Mouse (Mus musculus) lung, postnatal 0 days (tissue): Measurements from ENCODE around the gene Adra1d. TPM values are rescaled to one million over a fixed set of nuclear protein-coding genes. Genes with fewer than 3 reads are reported as not detected.

Source experiments
- ATAC-seq: fragments of 200-750 bp; cut with Nextera tagmentation; 2 replicates; pipeline ENCODE4 v1.8.0; 2017; ENCODE audit warnings: moderate library complexity
- DNase-seq: peaks from one replicate; pipeline ENCODE4 v3.0.0-alpha.2; 2016; ENCODE audit warnings: low spot score
- H3K27ac ChIP-seq: fragments of 300-500 bp; sonication (generic); 2 replicates; pipeline ENCODE4 v1.5.1; 2014; ENCODE audit warnings: antibody characterized with exemption, mild to moderate bottlenecking, low read length, mixed read lengths
- H3K27me3 ChIP-seq: fragments of 300-500 bp; sonication (generic); replicated peaks from 2 replicates; pipeline ENCODE4 v1.6.1; 2014; ENCODE audit warnings: low read length, mixed read lengths; ENCODE audit not compliant: insufficient read depth
- H3K36me3 ChIP-seq: fragments of 300-500 bp; sonication (generic); 2 replicates; pipeline ENCODE4 v1.6.1; 2014; ENCODE audit warnings: low read length, mixed read lengths; ENCODE audit not compliant: insufficient read depth
- H3K4me1 ChIP-seq: fragments of 300-500 bp; sonication (generic); 2 replicates; pipeline ENCODE4 v1.6.1; 2014; ENCODE audit warnings: antibody characterized with exemption, low read depth, low read length, mixed read lengths; ENCODE audit not compliant: insufficient read depth
- H3K4me2 ChIP-seq: fragments of 300-500 bp; sonication (generic); replicated peaks from 2 replicates; pipeline ENCODE4 v1.6.1; 2014; ENCODE audit warnings: low read depth, mild to moderate bottlenecking, low read length, moderate library complexity, mixed read lengths
- H3K4me3 ChIP-seq: fragments of 300-500 bp; sonication (generic); 2 replicates; pipeline ENCODE4 v1.5.1; 2014; ENCODE audit warnings: low read depth, low read length
- H3K9ac ChIP-seq: fragments of 300-500 bp; sonication (generic); replicated peaks from 2 replicates; pipeline ENCODE4 v1.6.1; 2014; ENCODE audit warnings: low read depth, mild to moderate bottlenecking
- H3K9me3 ChIP-seq: fragments of 300-500 bp; sonication (generic); 2 replicates; pipeline ENCODE4 v1.6.1; 2016; ENCODE audit warnings: low read length, mixed read lengths
- CTCF ChIP-seq: IDR thresholded peaks from 2 replicates; pipeline ENCODE4 v1.5.1; 2016; ENCODE audit warnings: antibody characterized with exemption, mild to moderate bottlenecking
- EP300 ChIP-seq: IDR thresholded peaks from 2 replicates; pipeline ENCODE4 v1.6.1; 2016; ENCODE audit warnings: antibody characterized with exemption, mild to moderate bottlenecking, control low read depth
- WGBS: fragments of 180-500 bp; shearing (Covaris S2); extraction: QIAGEN DNeasy Blood & Tissue Kit; methylation state at CpG from one replicate; pipeline ENCODE4 v1.1.7; 2014; 5-methylcytosine and 5-hydroxymethylcytosine counted together
- polyA plus RNA-seq: library from polyadenylated mRNA; unstranded; fragments of >200 nt; fragmentation: Nextera tagmentation; extraction: Ambion mirVana; gene quantifications from 2 replicates; pipeline ENCODE4 v1.2.1, GENCODE M21; 2015

Adra1d gene
- polyA plus RNA-seq, 1 experiment from 2014 or later = 2.4 TPM

DNA sequence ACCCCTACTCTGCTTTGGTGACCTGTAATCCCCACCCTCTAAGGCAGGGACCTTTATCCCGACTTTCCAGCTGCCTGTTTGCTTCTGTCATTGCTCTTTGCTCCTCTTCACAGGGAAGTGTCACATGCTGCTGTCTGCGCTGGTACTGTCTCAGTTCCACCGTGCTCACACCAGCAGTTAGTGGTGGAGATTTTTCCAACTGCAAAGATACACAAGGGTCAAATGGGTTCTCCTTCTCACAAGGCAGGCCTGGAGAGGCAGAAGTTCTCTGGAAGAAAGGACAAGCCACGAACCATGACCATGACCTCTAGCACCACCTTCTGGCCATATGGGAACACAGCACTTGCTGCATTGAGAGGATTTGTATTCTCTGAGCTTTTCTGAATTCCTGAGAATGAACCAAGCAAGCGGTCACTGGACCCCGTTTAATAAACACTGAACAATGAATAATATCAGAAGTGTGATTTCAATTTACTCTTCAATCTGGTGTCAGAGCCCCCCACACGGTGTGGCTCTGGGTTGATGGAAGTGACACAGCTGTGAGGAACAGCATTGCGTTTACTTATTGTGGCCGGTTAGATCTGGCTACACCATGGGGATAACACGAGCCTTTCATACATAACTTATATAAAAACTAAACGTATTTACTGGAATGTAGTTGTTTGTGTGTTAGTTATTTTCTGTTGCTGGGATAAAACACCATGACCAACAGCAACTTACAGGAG, 32.0 kb downstream of the Adra1d start:
- WGBS = 29% methylated on average over 11 of the region's 11 CpGs
- peak; percentile 76 for DNase-seq
- H3K4me3 ChIP-seq = no peak overlapping the region
- H3K4me2 ChIP-seq = no peak overlapping the region
- TF ChIP-seq CTCF (peak; percentile 90), EP300 (no peak)
- H3K4me1 ChIP-seq = no peaks in the 10 kb centered on the region
- ATAC-seq = peak; percentile 38; the same call in 1 of the 2 replicates
- no peaks in the 10 kb centered on the region for H3K9me3 ChIP-seq
- H3K27me3 ChIP-seq = no peaks in the 10 kb centered on the region
- H3K36me3 ChIP-seq = no peaks in the 10 kb centered on the region
- H3K27ac ChIP-seq = no peak overlapping the region
- no peak overlapping the region for H3K9ac ChIP-seq

- H3K36me3 ChIP-seq = no peaks in the 10 kb centered on the region
- ATAC-seq (no peak; the same call in 1 of the 2 replicates), DNase-seq (peak; percentile 37)
- 45% methylated on average over 3 of the region's 3 CpGs for WGBS
- no peak overlapping the region for H3K9ac ChIP-seq
- TF ChIP-seq CTCF = peak; percentile 70
- no peak for TF ChIP-seq EP300
- H3K27me3 ChIP-seq = no peaks in the 10 kb centered on the region
- no peak overlapping the region for H3K4me2 ChIP-seq
- no peaks in the 10 kb centered on the region for H3K4me1 ChIP-seq
- no peak overlapping the region for H3K27ac ChIP-seq
- H3K9me3 ChIP-seq = no peaks in the 10 kb centered on the region
- H3K4me3 ChIP-seq = no peak overlapping the region
These were observed 35.0 kb downstream of the Adra1d start for GRCm38 (mm10) chr2:131527061-131527460.

DNA sequence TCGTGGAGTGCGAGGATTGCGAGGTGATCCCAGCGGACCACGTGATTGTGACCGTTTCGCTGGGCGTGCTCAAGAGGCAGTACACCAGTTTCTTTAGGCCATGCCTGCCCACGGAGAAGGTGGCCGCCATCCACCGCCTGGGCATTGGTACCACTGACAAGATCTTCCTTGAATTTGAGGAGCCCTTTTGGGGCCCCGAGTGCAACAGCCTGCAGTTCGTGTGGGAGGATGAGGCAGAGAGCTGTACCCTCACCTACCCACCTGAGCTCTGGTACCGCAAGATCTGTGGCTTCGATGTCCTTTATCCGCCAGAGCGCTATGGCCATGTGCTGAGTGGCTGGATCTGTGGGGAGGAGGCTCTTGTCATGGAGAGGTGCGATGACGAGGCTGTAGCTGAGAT, 41.3 kb downstream of the Adra1d start:
- Histone ChIP-seq H3K4me2 (no peak overlapping the region), H3K9me3 (no peaks in the 10 kb centered on the region), H3K27me3 (no peaks in the 10 kb centered on the region), H3K36me3 (peaks cover 4% of the 10 kb centered on the region; the same call in 1 of the 2 replicates), H3K4me1 (no peaks in the 10 kb centered on the region), H3K27ac (no peak overlapping the region), H3K9ac (no peak overlapping the region), H3K4me3 (no peak overlapping the region)
- 94% methylated on average over 19 of the region's 19 CpGs for WGBS
- ATAC-seq = no peak
- no peak for TF ChIP-seq EP300
- no peak for TF ChIP-seq CTCF
- DNase-seq = no peak

GRCm38 (mm10) chr2:131518790-131519189, 43.3 kb downstream of the Adra1d start:
- Histone ChIP-seq H3K4me2 (no peak overlapping the region), H3K36me3 (peaks cover 4% of the 10 kb centered on the region; the same call in 1 of the 2 replicates), H3K27ac (no peak overlapping the region), H3K4me1 (peaks cover 4% of the 10 kb centered on the region; the same call in 1 of the 2 replicates), H3K27me3 (no peaks in the 10 kb centered on the region), H3K9me3 (no peaks in the 10 kb centered on the region), H3K9ac (no peak overlapping the region), H3K4me3 (no peak overlapping the region)
- WGBS = 34% methylated on average over 3 of the region's 3 CpGs
- DNase-seq (no peak), ATAC-seq (no peak)
- no peak for TF ChIP-seq CTCF
- TF ChIP-seq EP300 = no peak

DNA sequence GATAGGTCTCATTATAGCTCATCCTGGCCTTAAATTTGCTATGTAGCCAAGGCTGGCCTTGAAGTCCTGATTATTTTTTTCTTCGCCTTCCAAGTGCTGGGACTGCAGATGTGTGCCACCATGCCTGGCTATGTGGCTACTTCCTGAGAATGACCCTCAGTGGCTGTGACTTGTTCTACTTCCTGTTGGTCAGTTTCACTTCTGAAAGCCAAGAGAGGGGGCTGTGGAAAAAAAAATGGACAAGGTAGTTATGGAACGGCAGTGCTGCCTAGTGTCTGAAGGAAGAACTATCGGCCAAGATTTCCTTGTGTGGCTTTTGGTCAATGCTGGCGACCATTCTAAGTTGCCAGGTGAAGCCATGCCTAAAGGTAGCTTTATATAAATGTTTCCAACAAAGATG, 44.5 kb downstream of the Adra1d start:
- Histone ChIP-seq H3K4me3 (no peak overlapping the region), H3K27ac (no peak overlapping the region)
- WGBS = 78% methylated on average over 4 of the region's 4 CpGs

GRCm38 (mm10) chr2:131514055-131514621, 47.9 kb downstream of the Adra1d start:
- H3K4me3 ChIP-seq = no peak overlapping the region
- no peak overlapping the region for H3K27ac ChIP-seq
- no peak for TF ChIP-seq EP300
- peak; percentile 27 for TF ChIP-seq CTCF
- H3K4me2 ChIP-seq = no peak overlapping the region
- no peak for ATAC-seq
- peaks cover 4% of the 10 kb centered on the region; the same call in 1 of the 2 replicates for H3K4me1 ChIP-seq
- no peak overlapping the region for H3K9ac ChIP-seq
- no peaks in the 10 kb centered on the region for H3K27me3 ChIP-seq
- WGBS = 83% methylated on average over 4 of the region's 4 CpGs
- DNase-seq = no peak
- no peaks in the 10 kb centered on the region for H3K9me3 ChIP-seq
- H3K36me3 ChIP-seq = no peaks in the 10 kb centered on the region

More for the DNA sequence above, 44.5 kb downstream of the Adra1d start:
- TF ChIP-seq EP300 (no peak), CTCF (no peak)
- DNase-seq (no peak), ATAC-seq (no peak)
- no peak overlapping the region for H3K4me2 ChIP-seq
- no peak overlapping the region for H3K9ac ChIP-seq
- H3K9me3 ChIP-seq = no peaks in the 10 kb centered on the region
- H3K27me3 ChIP-seq = no peaks in the 10 kb centered on the region
- H3K4me1 ChIP-seq = peaks cover 4% of the 10 kb centered on the region; the same call in 1 of the 2 replicates
- peaks cover 4% of the 10 kb centered on the region; the same call in 1 of the 2 replicates for H3K36me3 ChIP-seq
